Mouse (Mus musculus) T-helper 17 cell (primary cell): ENCODE data around the gene Auts2.

Experiments
- in situ Hi-C, 2 experiments: fragments of 300-600 bp; cut with MboI, MseI; formaldehyde crosslinking; loops; 1 replicate in 1 of 2; 2 replicates in 1 of 2; pipeline ENCODE4 v1.15.1; 2025; ENCODE audit warnings: high pct_unique_total_duplicates in 2 of 2

Auts2 gene

GRCm38 (mm10) chr5:131686956-131687618 is 856.1 kb downstream of the Auts2 start:
- in situ Hi-C loops: no loop called here

GRCm38 (mm10) chr5:131680127-131680845 is 862.9 kb downstream of the Auts2 start:
- in situ Hi-C loops: no loop called here

- in situ Hi-C loops: no loop called here
Observed at GRCm38 (mm10) chr5:131679523-131679922, 863.6 kb downstream of the Auts2 start.

GRCm38 (mm10) chr5:131677518-131677917 is 865.6 kb downstream of the Auts2 start:
- in situ Hi-C loops: no loop called here

- in situ Hi-C loops: no loop called here
Observed at GRCm38 (mm10) chr5:131673696-131674095, 869.4 kb downstream of the Auts2 start.

GRCm38 (mm10) chr5:131665068-131665467 is 878.1 kb downstream of the Auts2 start:
- in situ Hi-C loops: no loop called here

GRCm38 (mm10) chr5:131664657-131665056 is 878.5 kb downstream of the Auts2 start:
- in situ Hi-C loops: no loop called here

- in situ Hi-C loops: no loop called here
Observed at GRCm38 (mm10) chr5:131662657-131663056, 880.5 kb downstream of the Auts2 start.

GRCm38 (mm10) chr5:131658822-131659515 is 884.2 kb downstream of the Auts2 start:
- in situ Hi-C loops: no loop called here

- in situ Hi-C loops: no loop called here
Observed at GRCm38 (mm10) chr5:131654206-131654605, 888.9 kb downstream of the Auts2 start.

- in situ Hi-C loops: no loop called here
Observed at GRCm38 (mm10) chr5:131650381-131650891, 892.7 kb downstream of the Auts2 start.

- in situ Hi-C loops: no loop called here
Observed at GRCm38 (mm10) chr5:131647683-131648119, 895.4 kb downstream of the Auts2 start.

- in situ Hi-C loops: no loop called here
Observed at GRCm38 (mm10) chr5:131647104-131647682, 896.0 kb downstream of the Auts2 start.

GRCm38 (mm10) chr5:131646192-131646775 is 896.9 kb downstream of the Auts2 start:
- in situ Hi-C loops: no loop called here

GRCm38 (mm10) chr5:131645341-131646191 is 897.6 kb downstream of the Auts2 start:
- in situ Hi-C loops: no loop called here

GRCm38 (mm10) chr5:131644331-131644730 is 898.8 kb downstream of the Auts2 start:
- in situ Hi-C loops: no loop called here

GRCm38 (mm10) chr5:131643176-131644174 is 899.7 kb downstream of the Auts2 start:
- in situ Hi-C loops: no loop called here

GRCm38 (mm10) chr5:131642752-131643151 is 900.4 kb downstream of the Auts2 start:
- in situ Hi-C loops: no loop called here

- in situ Hi-C loops: loop anchor here in 1 of 2 experiments (10.0 kb wide), 1 partner anchor 578 kb away; no protein-coding TSS in a partner anchor
Observed at GRCm38 (mm10) chr5:131636431-131636830, 906.7 kb downstream of the Auts2 start.
